Mouse (Mus musculus): ENCODE measurements around the gene Ccm2. TPM values are rescaled to one million over a fixed set of nuclear protein-coding genes. Genes with fewer than 3 reads are reported as not detected.
"Not testable (repeated sequence)": the region's sequence is repeated elsewhere in the genome, so short reads cannot be mapped to it uniquely, and the experiment has no call there.

Gene Ccm2
- 10 to 100 TPM; 52.1 to 53.4 TPM for total RNA-seq (2021)

DNA sequence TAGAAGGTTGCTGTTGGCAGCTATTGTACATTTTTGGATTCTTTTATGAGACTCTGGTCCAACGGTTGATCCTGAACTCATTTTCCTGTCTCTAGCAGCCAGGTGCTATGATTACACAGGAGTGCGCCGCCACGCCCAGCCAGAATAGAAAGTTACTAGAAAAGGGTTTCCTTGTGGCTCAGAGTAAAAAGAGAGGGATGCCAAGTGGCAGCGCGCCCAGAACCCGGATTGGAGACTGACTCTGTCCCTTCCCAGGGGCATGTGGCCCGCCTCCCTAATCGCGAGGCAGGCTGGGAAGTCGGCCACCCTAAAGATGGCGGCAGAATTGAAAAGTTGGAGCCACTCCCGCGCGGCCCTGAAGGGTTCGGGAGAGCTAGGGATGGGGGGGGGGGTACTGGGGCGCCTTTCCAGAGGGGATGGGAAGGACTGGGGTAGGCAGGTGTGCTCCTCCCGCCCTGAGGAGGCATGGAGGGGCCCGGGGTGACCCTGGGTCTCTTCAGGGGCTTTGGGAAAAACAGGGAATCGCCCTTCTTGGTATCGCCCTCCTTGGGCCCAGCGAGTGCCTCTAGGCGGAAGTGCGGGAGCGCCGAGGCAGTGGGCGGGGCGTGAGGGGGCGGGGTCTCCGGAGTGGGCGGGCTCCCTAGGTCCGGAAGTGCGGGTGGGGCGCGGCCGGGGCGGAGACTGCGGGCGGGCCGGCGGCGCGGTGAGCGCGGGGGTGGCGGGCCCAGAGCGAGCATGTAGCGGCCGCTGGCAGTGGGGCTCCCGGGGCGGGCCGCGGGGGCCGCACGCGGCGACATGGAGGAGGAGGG lies at the start of gene Ccm2:
TSS of gene Ccm2 (plus strand) at position 683 of the 809 bp plus-strand sequence.
- DNase-seq, result peak; percentile 94

DNA sequence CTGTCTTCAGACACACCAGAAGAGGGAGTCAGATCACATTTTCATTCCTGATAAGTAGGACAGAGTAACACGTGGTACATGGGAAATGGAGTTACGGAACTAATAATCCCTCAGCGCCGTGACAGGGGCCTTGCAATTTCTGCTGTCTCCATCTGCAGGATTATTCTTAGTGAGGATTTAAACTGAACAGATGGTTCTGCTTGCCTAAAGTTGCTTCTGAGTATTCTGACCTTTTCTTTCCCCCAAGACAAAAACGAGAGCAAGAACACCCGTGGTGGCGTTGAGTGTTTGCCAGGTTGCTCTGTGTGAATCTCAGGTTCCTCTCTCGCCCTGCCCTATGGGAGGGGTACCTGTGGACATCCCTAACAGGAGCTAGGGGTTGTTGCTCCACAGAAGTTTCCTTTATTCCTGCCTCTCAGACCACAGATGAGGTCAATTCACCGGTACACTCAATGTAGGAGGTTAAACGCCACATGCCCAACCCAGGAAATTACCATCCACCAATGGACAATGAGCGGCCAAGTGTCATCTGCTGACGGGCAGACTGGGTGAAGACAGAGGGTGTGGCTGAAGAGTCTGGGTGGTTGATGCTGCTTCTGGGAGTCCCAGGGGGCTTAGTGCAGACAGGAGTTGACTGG lies 49.3 kb upstream of the Ccm2 start:
- DNase-seq, result no peak

DNA sequence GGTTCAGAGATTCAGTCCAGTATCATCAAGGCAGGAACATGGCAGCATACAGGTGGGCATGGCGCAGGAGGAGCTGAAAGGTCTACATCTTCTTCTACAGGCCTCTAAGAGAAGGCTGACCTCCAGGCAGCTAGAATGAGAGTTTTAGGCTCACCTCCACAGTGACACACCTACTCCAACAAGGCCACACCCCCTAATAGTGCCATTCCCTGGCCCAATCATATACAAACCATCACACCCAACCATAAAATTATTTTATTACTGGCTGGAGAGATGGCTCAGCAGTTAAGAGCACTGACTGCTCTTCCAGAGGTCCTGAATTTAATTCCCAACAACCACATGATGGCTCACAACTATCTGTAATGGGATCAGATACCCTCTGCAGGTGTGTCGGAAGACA lies 44.2 kb upstream of the Ccm2 start:
- no peak for DNase-seq

DNA sequence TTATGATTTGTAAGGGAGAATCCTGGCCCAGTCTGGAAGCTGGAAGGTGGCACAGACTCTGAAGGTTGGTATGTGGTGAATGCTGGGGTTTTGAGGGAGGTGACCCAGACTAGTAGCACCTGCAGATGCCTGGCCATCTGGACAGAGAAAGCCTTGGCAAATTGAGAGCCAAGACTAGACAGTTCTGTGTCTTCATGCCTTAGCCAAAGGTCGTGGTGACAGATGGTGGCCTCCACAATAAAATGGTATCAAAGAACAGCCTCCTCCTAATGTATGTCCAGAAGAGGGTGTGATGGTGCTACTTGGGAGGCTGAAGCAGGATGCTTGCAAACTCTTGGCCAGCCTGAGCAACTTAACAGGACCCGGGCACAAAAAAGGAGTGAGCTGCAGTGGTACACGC lies 42.5 kb upstream of the Ccm2 start:
- DNase-seq, result no peak

DNA sequence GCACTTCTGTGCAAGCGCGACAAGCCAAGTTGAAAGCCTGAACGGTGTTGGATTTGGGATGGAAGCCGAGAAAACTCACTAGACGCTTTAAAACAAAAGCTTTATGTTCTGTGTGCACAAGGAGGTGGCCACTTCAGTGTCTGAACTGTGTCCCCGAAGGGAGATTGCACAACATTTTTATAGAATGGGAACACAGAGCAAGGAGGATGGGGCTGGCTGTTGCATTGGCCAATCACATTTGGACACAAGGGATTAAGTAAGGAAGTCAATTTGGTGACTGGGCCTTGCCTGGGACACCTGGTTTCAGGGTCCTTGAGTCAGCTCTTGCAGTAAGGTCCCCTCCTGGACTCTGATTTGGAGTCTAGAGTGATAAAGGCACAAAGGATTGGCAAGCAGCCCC lies 42.0 kb upstream of the Ccm2 start:
- DNase-seq, result no peak

DNA sequence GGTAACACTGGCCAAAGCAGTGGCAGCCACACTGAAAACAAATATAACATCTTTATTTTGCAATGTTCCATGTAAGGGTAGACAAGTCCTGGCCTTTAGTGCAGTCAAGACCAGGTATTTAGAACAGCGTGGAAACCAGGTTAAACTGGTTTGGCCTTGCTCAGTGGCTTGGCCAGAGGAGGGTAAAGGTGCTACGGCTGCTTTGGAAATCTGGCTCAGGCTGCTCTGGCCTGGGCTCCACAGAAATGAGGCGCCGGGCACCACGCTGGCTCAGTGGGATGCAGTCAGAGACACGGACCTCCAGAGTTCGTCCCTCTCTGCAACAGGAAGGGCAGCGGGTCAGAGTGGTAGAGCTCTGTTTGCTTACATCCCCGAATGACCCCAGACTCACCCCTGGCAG lies 40.2 kb upstream of the Ccm2 start:
- no peak for DNase-seq

DNA sequence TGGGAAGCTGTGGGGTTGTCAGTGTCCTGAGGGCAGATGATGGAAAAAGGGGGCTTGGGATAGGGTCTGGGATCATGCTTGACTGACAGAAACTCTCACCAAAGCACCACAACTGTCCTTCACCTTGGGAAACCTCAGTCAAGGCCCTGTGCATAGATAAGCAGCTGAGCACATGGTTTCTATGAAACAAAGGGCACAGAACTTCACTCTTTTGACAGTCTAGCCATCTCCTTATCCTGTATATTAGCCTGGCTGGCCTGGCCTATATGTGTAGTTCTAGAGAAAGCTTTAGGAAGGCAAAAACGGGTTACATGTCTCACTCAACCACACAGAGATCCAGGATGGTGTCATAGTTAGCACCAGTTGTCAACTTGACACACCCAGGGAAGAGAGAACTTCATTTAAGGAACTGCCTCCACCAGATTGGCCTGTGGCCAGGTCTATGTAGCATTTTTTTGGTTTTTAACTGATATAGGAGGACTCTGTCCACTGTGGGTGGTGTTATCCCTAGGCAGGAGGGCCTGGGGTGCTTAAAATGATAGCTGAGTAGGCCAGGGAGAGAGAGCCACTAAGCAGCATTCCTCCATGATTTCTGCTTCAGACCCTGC lies 38.3 kb upstream of the Ccm2 start:
- no peak for DNase-seq

DNA sequence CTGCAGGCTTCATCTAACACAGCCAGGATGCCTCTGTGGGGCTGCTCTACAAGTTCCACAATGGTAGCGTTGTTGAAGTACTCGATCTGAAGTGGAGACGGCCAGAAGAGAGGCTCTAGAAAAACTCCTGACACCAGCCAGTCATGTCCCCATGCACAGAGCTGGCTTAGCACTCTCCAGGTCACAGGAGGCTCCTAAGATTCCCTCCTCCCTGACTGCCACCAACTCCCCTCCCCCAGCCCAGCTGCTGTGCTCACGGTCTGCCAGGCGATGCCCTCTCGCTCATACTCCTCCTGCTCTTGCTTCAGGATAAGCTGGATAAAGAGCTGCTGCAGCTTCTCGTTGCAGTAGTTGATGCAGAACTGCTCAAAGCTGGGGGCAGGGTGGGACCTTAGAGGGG lies 31.9 kb upstream of the Ccm2 start:
- DNase-seq, result no peak

DNA sequence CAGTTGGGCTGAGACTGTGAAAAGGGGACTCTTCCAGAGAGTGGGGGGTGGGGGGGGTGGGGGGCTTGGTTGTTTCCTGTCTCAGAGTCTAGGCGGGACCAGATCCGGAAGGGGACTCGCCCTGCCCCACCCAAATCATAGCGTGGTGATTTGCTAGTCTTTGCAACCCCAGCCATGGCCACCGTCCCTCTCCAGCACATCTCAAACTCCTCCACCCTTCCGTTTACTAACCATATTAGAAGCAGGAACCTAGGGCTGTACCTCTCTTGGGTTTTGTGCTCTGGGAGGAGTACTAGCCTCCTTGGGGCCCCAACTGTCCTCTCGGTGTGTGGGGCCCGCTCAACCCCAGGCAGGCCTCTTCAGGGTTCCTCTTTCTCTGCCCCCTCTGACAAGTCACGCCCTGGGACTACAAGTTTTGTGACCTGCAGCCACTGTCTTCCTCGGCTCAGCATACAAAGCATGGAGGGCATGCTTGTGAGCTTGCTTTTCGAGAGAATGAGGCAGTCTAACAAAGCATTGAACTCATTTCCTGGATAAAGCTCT lies 27.1 kb upstream of the Ccm2 start:
- DNase-seq, result no peak

DNA sequence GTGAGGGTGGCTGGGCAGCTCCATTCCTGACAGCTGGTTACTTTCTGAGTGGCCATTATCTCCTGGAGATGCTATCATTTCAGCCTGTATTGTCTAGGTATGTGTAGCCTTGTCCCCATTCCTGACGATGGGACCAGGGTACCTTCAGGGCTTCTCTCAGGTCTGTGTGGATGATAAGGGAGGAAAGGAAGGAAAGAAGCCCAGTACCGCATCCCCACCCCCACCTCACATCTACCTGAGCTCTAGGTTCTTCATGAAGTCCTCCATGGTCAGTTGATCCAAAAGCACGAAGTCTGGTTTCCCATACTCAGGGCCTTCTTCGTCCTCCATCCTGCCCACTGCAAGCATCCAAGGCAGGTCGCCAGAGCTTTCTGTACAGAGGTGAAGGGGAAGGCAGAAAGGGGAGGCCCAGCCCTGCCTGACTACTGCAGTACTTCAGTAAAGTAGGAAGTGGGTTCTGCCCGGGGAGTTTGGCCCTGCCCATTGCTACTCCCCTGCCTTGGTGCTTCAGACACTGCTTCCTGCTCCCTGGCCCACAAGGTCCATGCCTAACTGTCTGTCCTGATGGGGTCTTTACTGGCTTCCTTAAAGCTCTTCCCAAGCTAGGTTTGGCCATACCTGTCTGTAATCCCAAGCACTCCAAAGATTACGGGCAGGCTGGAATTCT lies 26.0 kb upstream of the Ccm2 start, which contains the start of gene Myo1g:
TSS of gene Myo1g (minus strand) at position 459 of the 667 bp plus-strand sequence.
- no peak for DNase-seq

DNA sequence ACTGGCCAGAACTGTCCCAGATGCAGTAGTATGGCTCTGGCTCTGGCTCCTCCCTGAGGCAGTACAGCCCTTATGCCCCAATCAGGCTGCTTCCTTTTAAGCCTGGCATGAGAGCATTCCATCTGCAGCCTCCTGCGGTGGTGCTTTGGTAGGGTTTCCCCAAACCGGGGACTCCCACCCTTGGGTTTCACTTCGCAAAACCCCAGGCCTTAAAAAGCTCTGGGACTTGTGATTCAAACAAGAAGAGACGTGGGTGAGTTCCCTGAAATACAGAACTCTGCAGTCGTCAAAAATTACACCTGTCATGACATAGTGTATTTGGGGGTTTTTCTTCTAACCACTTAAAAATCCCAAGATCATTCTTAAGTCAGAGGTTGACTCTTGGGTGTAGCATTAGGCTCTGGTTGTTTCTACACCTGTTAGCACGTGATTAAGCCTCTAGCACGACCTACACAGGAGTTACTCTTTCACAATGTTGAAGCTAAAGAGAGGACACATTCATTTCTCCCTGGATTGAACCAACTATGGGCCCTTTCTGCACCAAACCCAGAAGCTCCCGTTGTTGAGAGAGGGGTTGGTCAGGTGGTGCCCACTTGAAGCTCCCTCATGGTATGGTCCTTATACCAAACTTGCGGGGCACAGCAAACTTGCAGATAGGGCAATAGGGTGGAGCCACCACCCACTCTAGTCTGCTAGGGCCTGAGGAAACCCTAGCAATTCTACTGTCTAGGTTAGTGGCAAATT lies 23.7 kb upstream of the Ccm2 start:
- DNase-seq, result no peak

DNA sequence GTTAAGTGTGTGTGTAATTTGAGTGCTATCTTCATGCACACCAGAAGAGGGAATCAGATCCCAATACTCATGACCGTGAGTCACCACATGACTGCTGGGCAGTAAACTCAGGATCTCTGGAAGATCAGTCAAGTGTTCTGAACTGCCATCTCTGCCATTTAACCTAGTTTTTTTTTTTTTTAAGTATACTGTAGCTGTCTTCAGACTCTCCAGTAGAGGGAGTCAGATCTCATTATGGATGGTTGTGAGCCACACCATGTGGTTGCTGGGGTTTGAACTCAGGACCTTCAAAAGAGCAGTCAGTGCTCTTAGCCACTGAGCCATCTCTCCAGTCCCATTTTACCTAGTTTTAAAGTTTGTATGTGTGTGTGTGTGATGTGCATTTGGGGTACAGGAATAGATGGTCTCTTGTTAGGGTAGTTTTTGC lies 23.0 kb upstream of the Ccm2 start:
- no peak for DNase-seq

DNA sequence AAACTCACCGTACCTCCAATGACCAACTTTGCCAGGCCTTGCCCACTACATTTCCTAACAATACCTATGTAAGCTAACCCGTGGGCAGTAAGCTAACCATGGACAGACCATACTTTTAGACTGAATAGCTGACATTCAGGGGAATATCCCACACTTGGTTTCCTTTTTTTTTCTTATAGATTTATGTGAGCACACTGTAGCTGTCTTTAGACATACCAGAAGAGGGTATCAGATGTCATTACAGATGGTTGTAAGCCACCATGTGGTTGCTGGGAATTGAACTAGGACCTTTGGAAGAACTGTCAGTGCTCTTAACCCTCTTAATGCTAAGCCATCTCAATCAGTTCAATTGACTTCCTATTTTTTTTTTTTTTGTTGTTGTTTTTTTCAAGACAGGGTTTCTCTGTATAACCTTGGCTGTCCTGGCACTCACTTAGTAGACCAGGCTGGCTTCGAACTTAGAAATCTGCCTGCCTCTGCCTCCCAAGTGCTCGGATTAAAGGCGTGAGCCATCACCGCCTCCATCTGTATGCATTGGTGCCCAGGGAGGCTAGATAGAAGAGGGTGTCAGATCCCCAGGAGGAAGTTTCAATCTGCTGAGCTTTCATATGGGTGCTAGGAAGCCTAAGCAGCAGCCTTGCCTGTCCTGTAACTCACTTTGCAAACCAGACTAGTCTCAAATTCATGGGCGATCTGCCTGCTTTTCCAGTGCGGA lies 22.4 kb upstream of the Ccm2 start:
- no peak for DNase-seq

DNA sequence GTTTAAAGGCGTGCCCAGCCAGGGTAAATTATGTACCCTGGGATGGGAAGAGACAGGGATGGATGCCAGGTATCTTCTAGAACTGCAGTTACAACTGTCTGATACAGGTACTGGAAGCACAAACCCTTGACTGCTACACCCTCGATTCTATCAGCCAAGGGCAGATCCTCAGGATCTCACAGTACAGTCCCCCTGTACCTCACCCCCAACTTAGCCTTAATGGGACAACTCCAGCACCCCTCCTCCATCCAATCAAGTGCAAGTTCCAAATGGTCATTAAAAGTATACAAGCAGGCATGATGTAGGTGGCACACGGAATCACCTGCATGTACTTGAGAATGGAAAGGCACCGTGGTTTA lies 21.8 kb upstream of the Ccm2 start:
- DNase-seq, result no peak

DNA sequence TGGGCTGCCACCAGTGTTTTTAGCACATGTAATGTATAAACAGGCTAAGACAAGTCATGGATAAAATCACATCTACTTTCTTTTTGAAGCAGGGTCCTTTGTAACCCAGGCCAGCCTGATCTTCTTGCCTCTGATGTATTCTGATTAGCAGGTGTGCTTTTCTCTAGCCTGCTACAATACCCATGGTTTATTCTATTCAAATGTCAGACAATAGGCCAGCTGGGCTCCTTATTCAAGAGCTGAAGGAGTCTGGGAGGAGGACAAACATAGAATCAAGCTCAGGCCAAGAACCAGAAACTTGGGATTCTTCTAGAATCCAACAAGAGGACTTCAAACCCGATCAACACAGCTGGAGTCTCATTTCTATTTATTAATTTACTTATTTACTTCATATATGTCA lies 21.4 kb upstream of the Ccm2 start:
- DNase-seq, result no peak

DNA sequence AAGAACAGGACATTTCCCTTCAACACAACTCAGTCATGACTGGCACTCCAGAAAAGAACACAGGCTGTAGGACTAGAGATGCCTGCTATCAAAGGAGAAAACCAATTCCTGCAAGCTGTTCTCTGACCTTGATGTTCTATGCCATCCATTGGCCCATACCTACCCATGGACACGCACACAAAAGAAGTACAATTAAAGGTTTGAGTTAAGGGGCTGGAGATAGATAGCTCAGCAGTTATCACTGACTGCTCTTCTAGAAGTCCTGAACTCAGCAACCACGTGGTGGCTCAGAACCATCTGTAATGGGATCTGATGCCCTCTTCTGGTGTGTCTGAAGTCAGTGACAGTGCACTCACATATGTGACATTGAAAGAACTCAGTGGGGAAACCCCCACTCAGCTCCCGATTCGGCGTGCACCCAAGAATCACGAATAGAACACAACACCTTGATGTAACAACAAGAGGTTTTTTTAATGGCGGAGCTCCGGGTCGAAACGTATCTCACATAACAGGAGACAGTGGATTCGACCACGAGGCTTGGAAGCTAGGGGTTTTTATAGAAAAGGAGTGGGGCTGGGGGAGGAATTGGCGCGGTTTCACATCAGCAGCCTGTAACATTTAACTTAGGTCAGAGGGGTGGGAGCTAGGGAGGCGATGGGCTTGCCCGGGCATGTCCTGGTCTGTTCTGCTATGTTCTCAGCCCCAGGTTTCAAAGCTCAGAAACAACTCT lies 20.0 kb upstream of the Ccm2 start:
- not testable (repeated sequence) for DNase-seq

DNA sequence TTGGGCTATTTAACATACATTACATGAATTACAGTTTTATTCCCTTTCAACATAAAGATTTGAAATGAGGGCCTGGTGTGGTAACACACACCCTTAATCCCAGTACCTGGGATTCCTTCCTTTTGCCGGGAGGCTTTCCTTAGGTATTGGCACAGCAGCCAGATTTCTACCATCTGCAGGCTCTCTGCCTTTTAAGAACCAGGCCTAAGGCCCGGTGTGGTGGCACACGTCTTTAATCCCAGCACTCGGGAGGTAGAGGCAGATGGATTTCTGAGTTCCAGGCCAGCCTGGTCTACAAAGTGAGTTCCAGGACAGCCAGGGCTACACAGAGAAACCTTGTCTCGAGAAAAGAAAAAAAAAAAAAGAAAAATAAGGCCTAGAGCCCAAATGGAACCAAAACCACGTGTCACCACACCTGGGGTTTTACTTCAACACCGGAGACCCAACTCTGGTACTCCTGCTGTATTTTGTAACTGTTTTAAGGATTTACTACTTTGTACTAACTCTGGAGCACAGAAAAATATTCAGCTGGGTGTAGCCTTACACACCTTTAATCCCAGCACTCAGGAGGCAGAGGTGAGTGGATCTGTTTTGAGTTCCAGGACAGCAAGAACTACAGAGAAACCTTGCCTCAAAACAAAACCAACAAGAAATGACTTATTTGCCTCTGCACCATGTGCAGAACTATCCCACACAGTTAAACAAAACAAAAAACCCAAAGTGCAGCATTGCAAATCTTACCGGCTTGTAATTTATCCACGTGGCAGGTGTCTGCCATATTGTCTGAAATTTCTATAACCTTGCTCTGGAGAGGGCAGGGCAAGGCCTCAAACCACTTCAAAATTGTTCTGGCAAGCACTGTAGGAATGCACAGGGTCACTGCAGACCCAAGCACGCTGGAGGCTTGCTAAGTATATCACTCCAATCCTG lies 19.2 kb upstream of the Ccm2 start:
- DNase-seq, result no peak

DNA sequence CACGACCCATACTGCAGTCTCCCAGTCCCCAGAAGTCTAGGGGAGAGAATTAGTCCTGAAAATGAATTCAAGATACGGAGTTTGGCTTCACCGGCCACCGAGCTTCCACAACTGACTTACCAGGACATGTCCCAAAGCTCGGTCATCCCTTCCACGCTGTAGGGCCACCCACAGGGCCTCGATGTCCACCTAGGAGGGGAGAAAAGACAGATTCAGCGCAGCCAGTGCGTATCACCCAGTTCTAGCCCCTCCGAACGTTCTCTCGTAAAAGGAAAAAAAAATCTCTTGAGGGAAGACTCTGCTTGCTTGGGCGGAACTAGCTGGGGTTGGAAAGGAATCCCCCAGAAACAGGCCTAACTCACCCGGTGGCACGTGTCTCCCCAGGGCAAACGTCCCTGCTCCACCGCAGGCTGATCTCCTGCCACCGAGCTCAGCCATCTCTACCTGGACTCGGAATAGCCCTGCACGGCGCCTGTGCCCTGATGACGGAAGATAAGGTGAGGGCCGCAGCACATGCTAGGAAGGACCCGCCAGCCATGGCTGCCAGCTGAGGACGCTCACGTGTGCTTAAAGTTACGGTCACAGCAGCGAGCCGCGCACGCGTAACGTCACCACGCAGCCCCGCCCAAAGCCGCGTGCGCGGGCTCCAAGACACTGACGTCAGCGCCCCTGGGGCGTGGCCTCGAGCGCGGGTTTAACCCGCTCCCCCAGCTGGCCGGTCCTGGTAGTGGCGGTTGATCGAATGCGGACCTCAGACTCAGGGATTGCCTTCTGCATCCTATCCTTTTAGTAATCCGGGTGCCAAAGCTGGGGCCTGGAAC lies 18.3 kb upstream of the Ccm2 start:
- DNase-seq, result peak; percentile 96

DNA sequence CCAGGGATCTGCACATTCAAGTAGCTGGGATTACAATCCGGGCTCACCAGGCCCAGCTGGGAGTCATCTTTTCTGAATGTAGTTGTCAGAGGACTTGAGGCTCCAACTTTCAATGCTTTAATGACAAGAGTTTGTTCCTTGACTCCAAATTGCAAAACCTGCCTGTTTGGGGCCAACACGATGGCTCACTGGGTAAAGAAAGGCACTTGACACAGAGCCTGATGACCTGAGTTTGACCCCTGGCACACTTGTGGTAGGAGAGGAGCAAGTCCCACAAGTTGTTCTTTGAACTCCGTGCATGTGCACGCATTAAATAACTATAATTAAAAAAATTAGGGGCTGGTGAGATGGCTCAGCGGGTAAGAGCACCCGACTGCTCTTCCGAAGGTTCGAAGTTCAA lies 16.7 kb upstream of the Ccm2 start:
- DNase-seq, result no peak

All from layer of hippocampus, postnatal 36 days (tissue).